Mouse (Mus musculus) MEL (cell line): Measurements from ENCODE around the gene Chst15.

Source experiments
- CTCF ChIP-seq, 3 experiments: IDR thresholded peaks in 2 of 3; conservative IDR thresholded peaks in 1 of 3; 2 replicates each; pipeline ENCODE4 v1.5.1; 2011 to 2012; ENCODE audit warnings: low read length in 3 of 3, low read depth in 2 of 3, mild to moderate bottlenecking in 2 of 3, improper control_type of control experiment in 1 of 3, inconsistent platforms in 1 of 3, mixed read lengths in 1 of 3, moderate library complexity in 1 of 3; ENCODE audit not compliant: control insufficient read depth in 1 of 3, insufficient read depth in 1 of 3, poor library complexity in 1 of 3, severe bottlenecking in 1 of 3
- HCFC1 ChIP-seq: IDR thresholded peaks from 2 replicates; pipeline ENCODE4 v1.6.1; 2012; ENCODE audit warnings: low read depth, mild to moderate bottlenecking, inconsistent platforms, low read length, improper control_type of control experiment, moderate library complexity
- POLR2A ChIP-seq, 2 experiments: IDR thresholded peaks; 2 replicates each; pipeline ENCODE4 v1.6.1; 2011 to 2012; ENCODE audit warnings: low read length in 2 of 2, mild to moderate bottlenecking in 2 of 2, control low read depth in 1 of 2, improper control_type of control experiment in 1 of 2, low read depth in 1 of 2, moderate library complexity in 1 of 2; ENCODE audit not compliant: control insufficient read depth in 1 of 2, insufficient read depth in 1 of 2, poor library complexity in 1 of 2

GRCm38 (mm10) chr7:132284795-132285194 is 32.2 kb downstream of the Chst15 start:
- TF ChIP-seq HCFC1 (no peak), POLR2A (IDR thresholded peaks at IDR 0.05; ENCODE audit: control insufficient read depth in 1 of 2, insufficient read depth in 1 of 2, low read depth in 1 of 2, low read length in 2 of 2, poor library complexity in 1 of 2) (no peak), CTCF (IDR thresholded peaks at IDR 0.05 in 2 of 3, conservative IDR thresholded peaks at IDR 0.05 in 1 of 3; ENCODE audit: control insufficient read depth in 1 of 3, insufficient read depth in 1 of 3, low read depth in 2 of 3, low read length in 3 of 3, poor library complexity in 1 of 3, severe bottlenecking in 1 of 3) (no peak)
